Mouse (Mus musculus) ovary, postnatal 10 days (tissue): ENCODE data around the gene Orai3.
"Not testable (repeated sequence)": the region's sequence is repeated elsewhere in the genome, so short reads cannot be mapped to it uniquely, and the experiment has no call there.

Experiments
- DNase-seq: peaks from one replicate; pipeline ENCODE4 v3.0.0; 2022; ENCODE audit warnings: low spot score

The Orai3 gene

DNA sequence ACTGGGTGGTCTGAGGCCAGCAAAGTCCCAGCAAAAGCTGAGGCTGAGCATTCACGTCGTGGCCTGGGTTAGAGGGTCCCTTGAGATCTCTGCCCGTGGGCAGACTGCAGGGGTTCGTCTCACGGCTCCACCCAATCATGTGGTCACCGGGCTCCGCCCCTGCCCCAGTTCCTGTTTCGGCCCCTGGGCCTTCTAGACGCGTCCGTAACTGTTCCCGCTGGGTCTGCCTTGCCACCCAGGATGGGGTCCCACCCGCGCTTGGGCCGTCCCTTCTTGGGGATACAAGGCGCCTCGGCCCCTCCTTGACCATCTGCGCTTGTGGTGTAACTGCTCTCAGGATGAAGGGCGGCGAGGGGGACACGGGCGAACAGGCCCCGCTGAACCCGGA lies at the start of gene Orai3:
Gene Orai3, plus strand, starts transcription at position 165 of the 388 bp plus-strand sequence.
- DNase-seq, result peak; percentile 90

DNA sequence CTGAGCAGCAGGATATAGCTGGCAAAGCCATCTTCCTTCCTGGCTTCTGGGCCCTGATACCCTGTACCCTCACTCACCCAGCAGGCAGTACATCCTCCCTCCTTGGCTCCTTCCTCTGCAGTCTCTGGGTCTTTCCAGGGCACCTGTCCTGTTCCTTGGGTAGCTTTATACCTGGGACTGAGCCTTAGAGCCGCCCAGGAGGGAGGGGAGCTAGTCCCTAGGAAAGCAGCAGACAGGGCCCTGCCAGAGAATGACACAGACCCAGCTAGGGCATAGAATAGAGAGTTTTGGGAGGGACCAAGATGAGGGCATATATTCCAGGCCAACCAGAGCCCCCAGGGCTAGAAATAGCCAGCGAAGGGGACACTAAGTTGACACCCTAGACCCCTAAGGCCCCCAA lies 44.1 kb upstream of the Orai3 start:
- no peak for DNase-seq

DNA sequence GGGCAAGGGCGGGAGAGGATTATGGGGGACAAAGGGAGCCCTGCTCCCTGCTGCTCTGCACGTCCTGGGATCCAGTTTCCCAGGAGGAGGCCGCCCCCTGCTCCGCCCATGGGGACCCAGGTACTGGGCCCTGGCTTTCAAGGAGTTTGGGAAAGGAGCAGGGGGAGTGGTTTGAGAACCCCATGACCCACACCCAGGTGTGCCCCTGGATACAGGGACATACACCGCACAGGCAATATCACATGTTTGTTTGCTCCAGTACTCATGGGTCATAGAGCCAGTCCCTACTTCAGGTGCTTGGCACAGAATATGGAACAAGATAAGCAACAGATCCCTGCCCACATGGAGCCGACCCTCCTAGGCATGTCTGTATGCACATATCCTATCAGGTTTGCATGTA lies 43.7 kb upstream of the Orai3 start:
- DNase-seq, result no peak

DNA sequence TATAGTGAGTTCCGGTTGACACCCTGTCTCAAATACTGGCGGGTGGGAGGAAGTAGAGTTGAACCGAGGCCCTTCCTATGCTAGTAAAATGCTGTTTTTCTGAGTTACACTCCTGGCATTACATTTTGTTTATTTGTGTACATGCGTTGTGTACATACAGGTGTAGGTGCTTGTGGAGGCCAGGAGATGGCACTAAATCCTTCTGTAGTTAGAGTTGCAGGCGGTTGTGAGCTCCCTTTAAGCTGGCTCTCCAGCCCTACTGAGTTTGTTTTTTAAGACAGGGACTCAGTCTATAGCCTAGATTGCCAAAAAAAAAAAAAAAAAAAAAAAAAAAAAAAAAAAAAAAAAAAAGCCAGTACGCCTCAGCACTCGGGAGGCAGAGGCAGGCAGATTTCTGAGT lies 41.7 kb upstream of the Orai3 start:
- no peak for DNase-seq

DNA sequence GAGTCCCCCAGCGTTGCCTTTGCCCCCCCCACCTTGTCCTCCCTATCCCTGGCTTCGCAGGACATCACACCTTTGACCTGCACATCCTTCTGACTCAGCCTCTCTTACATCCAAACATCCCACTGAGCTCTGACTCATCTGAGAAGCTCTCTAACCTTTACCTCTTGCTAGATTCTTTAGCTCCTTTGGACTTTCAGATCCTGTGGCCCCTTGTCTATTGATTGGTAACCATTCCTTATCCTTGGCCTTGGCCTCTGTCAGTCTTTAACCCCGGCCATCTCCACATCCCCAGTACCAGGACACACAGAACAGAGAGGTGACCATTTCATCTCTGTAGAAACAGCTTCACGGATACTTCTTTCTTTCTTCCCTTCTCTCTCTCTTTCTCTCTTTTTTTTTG lies 39.4 kb upstream of the Orai3 start:
- DNase-seq, result no peak

DNA sequence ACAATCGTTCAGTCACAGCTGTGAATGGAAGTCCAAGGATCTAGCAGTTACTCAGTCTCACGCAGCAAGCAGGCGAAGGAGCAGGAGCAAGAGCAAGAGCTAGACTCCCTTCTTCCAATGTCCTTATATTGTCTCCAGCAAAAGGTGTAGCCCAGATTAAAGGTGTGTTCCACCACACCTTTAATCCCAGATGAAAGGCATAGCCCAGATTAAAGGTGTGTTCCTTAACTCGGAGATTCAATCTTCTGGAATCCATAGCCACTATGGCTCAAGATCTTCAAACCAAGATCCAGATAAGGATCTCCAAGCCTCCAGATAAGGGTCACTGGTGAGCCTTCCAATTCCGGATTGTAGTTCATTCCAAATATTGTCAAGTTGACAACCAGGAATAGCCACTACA lies 37.5 kb upstream of the Orai3 start, which contains the start of gene Ctf2:
Gene Ctf2, minus strand, starts transcription at position 101 of the 400 bp plus-strand sequence.
- DNase-seq, result not testable (repeated sequence)

DNA sequence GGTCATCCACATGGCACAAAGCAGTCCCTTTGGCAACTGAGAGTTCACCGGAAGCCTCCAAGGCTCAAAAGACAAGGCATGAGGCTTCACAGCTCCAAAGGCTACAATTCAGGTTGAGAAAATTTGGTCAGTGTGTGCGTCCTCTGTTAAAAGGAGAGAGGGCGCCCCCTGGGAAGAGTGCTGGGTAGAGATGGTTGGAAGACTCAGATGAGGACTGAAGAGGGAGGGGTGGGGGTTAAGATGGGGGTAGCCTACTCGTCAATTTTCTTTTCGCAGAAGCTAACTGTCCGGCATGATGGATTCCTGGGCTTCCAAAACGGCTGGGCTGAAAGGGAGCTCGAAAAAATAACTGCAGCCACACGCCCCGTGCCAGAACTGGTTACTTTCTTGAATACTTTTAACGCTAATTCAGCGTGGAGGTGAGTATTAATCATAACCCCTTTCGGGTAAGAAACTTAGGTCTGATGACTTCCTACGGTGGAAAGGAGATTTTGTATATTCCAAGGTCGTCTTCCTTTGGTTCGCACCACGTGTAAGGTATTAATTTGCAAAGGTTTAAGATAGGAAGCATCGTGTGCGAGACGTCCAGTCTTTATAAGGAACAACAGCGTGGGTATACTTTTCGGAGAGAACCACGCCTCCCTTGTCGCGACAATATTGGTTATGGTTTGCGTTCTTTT lies 25.1 kb upstream of the Orai3 start, which contains the start of gene Fbxl19:
Gene Fbxl19, plus strand, starts transcription at position 178 of the 680 bp plus-strand sequence.
- no peak for DNase-seq

DNA sequence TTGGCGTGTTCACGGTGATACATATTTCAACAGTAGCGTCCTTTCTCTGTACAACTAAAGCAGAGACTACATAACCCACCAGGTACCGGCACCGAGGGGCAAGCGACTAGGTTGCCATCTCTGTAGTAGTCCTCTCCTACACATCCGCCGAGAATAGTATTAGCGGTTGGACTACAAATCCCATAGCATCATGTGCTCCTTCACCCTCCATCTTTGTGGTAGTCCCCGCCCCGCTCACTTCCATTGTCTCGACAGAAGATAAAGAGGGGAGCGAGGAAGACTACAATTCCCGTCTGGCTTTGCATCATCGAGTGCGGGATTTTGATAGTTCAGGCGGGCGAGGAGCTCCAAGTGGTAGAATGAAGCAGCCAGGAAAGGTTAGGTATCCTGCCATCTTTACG lies 24.4 kb upstream of the Orai3 start:
- DNase-seq, result peak; percentile 55

DNA sequence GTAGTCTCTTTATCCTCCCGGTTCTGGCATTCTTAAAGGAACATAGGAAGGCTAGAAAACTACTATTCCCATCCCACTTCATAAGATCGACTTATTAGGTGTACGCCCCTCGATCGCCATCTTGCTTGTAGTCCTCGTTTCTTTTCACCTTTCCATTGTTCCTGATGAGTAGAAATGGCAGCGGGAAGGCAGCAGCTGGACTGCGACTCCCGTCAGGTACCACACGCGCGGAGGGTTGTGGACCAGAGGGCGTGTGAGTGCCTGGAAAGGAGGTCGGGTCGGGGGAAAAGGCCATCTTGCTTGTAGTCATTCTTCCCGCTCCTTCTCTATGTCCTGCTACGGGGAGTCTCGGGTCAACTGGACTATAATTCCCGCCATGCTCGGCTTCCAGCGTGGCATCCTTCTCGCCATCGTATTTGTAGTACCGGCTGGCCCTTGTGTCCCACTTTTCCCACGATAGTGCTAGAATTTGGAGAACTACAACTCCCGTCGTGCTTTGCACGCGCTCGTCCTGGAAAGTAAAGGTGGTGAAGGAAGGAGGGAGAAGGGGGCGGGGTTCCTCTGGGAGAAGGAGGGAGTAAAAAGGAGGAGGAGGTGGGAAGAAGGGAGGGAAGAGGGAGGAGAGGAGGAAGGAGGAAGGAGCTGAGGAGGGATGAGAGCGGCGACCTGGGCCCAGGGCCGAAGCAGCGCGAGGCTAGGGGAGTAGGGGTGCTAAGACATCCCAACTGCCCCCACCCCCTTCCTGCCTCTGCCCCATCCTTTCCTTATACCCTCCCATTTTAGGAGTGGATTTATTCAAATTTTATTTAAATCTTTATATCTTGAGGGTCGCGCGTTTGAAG lies 23.7 kb upstream of the Orai3 start:
- DNase-seq, result peak; percentile 72

DNA sequence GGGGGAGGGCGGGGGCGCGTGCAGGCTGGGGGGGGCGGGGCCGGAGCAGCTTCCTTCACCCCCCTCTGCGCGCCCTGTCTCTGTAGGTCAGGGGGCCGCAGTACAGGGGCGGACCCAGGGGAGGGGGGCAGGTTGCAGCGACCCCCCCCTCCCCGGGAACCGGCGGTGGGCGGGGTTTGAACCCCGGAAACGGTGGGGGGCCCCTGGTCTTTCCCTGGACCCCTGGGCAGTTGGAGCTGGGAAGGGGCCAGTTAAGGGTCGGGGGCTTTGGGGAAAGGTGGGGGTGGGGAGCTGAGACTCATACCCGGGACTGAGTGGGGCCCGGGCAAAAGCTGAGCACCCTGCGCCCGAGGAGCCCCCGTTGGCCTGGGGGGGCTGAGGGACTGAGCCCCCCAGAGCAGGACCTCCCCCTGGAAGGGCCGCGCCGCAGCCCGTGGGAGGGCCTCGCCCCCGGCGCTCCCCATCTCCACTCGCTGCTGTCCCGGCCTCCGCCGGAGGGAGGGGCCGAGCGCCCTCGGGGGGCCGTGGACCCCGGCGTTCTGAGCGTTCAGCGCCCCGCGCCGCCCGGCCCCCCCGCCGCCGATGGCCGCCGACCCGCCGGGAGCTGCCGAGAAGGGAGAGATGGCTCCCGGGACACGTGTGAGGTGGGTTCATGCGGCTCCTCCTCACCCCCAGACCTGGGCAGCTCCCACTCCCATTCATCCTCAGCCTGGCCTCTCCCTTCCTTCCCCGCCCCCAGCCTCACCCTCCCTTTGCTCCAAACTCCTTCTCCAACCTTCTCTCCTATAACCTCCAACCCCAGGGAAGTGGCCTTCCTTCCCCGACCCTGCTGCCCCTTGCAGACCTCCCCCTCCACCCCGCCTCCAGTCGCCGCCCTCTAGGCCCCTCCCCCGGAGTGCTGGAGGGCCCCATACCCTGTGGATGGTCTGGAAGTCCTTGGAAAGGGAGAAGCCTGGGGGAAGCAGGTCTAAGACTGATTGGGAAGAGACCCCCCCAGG lies 22.8 kb upstream of the Orai3 start:
- DNase-seq, result no peak

DNA sequence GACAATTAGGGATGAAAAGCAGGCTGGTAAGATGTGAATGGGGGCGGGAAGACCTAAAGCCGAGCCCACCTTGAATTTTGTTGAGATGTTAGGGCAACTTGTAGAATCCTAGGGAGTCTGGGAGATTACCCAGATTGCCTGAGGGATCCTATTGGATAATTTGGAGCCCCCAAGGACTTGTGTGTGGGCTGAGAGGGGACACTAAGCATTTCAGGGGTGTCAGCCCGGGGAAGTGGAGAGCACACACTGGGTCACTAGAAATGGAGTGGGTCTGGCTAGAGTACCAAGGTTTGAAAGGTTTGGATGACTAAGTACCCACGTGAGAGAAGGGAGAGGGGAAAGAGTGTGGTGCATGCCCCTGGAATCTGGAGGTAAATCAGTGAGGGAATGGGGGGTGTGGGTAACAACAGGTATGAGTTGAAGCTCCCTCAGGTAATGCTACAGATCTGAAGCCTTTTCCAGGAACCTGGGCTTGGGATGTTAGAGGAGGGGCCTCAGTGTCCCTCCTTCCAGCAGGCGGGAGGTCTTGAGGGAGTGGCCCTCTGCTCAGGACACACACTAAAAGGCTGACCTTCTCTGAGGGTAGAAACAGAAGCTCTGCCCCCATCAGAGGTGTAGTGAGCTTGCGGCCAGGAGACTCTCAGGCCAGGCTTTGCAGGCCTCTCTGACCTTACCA lies 21.9 kb upstream of the Orai3 start:
- no peak for DNase-seq

DNA sequence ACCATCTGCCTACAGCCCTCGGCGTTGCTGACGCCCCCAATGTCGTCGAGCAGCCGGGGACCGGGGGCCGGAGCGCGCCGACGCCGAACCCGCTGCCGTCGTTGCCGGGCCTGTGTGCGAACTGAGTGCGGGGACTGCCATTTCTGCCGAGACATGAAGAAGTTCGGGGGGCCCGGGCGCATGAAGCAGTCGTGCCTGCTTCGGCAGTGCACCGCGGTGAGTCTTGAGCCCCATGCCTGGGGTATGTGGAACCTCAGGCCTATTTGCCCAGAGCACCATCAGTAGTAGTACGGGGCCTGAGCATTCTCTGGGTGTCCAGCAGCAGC lies 21.4 kb upstream of the Orai3 start:
- no peak for DNase-seq

DNA sequence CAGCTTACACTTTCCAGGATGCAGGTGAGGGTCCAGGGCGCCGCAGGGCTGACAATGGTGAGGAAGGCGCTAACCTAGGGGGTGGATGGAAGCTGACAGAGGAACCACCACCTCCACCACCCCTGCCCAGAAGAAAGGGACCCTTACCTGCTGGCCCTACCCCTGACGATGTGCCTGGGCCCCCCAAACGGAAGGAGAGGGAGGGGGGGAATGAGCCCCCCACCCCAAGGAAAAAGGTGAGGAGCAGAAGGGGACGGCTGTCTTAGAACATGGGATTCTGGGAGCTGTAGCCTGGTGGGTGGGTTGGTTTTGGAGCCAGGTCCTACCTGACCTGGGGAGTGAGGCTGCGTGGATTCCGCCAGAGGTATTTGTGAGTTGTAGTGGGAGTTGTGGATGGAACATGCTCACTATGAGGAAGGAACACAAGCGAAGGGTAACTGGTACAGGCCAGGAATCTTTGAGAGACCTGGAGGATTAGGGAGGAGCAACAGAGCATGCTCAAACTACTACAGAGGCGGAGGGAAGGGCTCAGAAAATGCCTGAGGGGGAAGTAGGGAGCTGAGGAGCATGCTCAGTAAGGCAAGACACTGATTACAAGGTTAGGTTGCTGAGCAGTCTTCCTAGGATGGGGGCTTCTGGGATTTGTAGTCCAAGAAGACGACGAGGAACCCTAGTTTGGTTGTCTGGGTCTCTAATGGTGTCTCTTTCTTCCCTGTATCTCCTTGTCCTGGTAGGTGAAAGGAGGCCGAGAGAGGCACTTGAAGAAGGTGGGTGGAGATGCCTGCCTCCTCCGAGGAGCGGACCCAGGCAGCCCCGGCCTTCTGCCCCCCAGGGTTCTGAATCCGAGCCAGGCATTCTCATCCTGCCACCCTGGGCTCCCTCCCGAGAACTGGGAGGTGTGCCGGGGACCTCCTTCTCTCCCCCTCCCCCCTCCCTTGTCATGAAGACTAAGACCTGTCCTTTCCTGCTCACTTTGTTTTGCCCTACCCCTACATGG lies 19.2 kb upstream of the Orai3 start:
- DNase-seq, result no peak

DNA sequence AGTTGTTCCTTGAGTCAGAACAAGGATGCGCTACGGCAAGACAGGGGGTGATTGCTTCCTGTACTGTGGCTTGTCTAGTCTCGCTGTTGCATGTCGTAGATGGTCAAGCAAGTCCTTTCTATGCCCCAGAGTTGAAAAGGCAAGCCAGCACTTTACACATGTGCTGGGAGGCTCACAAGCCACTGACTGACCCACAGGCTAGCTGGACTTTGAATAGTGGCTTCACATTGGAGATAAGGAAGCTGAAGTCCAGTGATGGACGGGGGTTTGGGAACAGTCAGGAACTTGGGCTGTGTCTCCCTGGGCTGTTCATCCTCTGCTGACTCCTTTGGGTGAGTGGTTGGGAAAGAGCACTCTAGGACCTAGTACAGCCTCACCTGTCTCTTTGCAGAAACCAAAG lies 18.0 kb upstream of the Orai3 start:
- DNase-seq, result no peak

DNA sequence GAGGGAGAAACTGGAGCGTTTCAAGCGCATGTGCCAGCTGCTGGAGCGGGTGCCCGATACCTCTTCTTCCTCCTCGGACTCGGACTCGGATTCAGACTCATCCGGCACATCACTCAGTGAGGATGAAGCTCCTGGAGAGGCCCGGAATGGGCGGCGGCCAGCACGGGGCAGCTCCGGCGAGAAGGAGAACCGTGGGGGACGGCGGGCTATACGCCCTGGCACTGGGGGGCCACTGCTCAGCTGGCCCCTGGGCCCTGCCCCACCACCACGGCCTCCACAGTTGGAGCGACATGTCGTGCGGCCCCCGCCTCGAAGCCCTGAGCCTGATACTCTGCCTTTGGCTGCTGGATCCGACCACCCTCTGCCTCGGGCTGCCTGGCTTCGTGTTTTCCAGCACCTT lies 17.5 kb upstream of the Orai3 start:
- no peak for DNase-seq

DNA sequence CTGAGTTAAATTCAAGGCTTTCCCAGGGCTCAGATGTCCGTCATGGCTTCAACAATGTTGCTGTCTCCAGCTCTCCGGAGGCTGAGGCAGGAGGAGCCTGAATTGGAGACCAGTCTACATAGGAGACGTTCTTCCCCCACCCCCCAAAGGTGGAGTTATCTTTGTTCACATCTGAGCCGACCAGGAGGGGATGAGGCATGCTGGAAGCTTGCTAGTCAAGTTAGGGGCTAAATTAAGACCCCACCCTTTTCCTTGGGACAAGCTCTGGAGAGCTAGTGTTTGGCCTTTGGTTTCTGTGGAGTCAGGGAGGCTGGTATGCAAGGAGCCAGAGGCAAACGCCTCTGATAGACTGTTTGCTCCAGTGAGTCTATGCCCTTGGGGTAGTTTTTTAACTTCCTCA lies 16.5 kb upstream of the Orai3 start:
- no peak for DNase-seq

DNA sequence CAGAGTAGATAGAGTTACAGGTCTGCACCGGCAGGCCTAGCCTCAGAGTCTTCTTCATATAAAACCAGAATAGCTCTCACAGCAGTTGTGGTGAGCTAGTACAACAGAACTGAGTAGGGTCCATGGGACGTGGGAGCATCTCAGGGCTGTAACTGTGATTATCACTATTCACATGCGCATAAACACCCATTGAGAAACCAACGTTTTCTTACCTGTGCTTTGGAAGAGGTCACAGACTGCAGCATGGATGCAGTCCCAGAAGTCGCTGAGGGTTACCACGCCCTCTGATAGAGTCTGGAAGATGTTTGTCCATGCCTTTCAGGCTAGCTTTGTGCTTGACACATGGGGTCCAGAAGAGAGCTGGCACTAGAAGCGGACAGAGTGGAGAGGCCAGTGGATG lies 15.9 kb upstream of the Orai3 start:
- no peak for DNase-seq

DNA sequence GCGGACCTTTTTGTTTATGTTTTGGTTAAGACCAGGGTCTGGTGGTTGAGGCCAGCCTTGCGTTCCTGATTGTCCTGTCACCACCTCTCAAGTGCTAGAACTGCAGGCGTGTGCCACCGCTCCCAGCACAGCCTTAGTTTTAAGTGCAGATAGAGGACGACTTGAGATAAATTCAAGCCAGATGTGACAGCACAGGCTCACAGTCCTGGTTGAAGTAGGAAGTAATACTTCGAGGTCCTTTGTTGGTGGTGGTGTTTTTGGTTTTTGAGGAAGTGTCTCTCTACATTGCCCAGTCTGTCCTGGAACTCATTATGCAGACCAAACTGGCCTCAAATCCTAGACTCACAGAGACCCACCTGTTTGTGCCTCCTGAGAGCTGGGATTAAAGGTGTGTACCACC lies 9.9 kb upstream of the Orai3 start:
- DNase-seq, result no peak

DNA sequence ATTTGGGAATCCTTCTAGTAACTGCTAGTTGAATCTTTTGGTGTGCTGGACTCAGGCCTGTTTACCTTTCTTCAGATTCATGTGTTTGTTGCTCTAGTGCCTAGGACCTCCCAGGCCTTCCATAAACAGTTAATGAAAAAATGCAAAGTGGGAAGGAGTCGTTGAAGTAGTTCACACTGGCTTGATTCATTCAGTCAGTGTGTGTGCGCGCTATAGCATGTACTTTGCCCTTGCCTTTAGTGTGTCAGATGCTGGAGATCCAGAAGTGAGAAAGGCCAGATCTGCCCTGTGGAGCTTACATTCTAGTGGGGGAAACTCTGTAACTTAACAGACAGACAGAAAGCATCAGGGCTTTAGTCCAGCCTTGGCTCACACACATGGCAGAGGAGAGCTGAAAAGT lies 9.1 kb upstream of the Orai3 start:
- DNase-seq, result no peak

DNA sequence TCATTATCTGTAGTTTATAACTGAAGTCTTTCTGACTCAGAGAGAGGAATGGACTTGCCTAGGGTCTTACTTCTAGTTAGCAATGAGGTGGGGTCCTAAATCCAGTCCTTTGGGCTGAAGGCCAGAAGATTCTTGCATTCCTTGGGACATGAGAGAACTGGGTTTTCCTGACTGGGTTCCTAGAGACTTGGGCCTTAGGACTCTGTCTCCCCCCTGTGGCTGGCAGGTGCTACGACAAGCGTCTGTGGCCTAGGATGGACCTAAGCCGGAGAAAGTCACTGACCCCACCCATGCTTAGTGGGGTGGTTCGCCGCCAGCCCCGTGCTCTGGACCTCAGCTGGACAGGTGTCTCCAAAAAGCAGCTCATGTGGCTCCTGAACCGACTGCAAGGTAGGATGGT lies 8.6 kb upstream of the Orai3 start:
- no peak for DNase-seq

DNA sequence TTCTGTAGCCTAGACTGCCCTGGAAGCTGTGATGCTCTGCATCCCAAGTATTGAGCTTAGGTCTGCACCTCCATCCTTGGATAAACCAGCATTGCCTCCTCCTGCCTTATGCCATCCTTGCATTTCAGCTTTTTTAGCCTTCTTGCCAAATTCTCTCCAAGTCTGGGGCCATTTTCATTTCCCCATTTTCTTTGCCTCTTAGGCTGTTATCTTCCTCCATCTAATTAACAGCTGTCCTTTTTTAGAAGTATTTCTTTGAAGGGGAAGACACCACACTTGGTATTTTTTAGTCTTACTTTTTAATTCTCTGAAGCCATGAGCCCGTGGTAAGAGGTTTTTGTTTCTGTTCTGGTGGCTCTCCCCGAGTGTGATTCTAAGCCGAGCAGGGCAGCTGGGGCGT lies 6.0 kb upstream of the Orai3 start:
- no peak for DNase-seq
